Mouse (Mus musculus): ENCODE measurements around the gene Tmprss9. TPM values are rescaled to one million over a fixed set of nuclear protein-coding genes. Genes with fewer than 3 reads are reported as not detected.

Gene Tmprss9
- total RNA-seq, 2 experiments from 2014 or later = 0.12 to 0.26 TPM

DNA sequence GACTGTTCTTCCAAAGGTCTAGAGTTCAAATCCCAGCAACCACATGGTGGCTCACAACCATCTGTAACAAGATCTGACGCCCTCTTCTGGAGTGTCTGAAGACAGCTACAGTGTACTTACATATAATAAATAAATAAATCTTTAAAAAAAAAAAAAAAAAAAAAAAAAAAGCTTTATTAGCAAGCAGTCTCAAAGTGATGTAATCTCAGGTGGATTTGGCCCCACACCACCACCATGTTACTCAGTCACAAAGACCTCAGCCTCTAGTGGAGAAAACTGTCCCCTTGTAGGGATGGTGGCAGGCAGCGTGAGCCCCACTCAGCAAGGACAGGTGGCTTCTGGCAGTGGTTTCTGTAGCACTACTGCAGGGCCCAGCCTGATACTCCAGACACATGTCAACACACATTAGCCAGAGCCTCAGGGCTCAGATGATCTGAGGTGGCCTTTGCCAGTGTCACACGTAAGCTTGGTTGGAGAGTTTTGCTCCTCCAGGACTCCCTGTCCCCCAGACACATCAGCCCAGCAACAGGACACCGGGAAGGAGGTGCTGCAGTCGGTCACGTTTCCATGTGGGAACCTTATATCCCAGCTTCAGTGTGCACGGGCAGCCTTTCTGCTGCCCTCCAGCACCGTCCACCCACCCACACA, 41.8 kb downstream of the Tmprss9 start:
- no peak for DNase-seq (ENCODE audit: low spot score in 2 of 2)

DNA sequence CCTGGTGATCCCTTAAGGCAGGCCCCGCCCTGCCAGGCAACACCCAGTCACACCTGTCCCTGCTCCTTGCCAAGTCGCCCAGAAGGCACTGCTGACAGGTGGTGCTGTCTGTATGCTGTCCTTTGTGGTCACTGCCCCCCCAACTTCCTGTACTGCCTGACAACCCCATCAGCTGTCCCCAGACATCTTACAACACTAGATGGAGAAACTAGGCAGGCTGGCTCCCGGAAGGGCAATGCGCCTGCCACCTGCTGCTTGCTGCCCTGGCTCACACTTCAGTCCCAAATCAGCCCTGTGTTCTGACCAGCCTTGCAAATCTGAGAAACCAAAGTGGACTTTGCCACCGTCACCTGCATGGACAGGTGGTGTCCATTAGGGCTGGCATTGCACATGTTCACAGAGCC, 42.6 kb downstream of the Tmprss9 start:
- DNase-seq (ENCODE audit: low spot score in 2 of 2) = no peak

DNA sequence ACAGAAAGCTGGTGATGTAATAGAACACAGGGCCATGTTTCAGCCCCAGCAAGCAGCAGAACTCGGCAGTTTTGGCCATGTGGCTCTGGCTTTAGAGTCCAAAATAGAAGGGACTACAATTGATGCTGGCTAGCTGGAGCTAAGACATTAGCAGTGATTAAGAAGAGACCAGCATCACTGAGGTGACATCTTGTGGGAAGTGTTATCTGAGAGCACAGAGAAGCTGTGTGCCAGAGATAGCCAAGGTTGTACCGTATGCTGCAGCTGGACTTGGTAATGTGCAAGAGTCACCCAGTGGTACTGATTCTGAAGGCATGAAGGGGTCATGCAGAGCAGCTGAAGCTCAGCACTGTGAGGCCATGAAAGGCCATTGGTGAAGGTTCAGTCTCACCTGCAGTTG, 43.6 kb downstream of the Tmprss9 start:
- no peak for DNase-seq (ENCODE audit: low spot score in 2 of 2)

DNA sequence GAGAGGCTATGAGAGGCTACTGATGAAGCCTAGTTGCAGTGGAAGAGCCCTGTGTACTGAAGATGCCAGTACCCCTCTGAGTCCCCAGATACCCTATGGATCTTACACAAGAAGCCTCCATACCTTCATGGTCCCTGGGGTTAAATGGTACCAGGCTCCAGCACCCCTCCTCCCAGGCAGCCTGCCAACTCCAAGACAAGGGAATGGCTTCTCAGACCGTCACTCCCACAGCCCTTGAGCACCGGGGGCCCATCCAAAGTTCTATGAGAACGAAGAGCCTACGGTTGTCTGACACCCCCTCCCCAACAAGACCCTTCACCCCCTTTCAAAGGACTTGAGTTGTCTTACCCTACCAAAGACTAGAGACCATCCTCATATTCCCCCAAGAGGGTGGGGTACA, 44.1 kb downstream of the Tmprss9 start:
- DNase-seq (ENCODE audit: low spot score in 2 of 2) = no peak

DNA sequence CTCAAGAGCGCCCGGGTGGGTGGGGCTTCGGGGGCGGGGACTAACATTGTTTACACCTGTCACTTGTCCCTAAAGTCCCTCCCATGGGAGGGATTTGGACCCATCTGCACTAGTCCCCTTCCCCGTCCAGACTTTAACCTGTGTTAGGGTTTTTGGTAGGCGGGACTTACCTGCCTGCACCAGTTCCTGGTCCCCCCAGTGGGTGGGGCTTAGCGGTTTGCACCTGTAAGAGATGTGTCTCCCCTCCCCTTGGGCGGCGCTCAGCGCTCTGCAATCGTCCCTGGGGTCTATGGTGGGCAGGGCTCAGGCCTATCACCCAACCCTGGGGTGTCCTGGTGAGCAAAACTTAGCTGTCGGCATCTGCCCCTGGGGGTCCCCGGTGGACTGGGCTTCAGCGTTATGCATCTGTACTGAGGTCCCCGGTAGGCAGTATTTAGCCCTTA, 45.7 kb downstream of the Tmprss9 start:
- DNase-seq (ENCODE audit: low spot score in 2 of 2) = no peak

DNA sequence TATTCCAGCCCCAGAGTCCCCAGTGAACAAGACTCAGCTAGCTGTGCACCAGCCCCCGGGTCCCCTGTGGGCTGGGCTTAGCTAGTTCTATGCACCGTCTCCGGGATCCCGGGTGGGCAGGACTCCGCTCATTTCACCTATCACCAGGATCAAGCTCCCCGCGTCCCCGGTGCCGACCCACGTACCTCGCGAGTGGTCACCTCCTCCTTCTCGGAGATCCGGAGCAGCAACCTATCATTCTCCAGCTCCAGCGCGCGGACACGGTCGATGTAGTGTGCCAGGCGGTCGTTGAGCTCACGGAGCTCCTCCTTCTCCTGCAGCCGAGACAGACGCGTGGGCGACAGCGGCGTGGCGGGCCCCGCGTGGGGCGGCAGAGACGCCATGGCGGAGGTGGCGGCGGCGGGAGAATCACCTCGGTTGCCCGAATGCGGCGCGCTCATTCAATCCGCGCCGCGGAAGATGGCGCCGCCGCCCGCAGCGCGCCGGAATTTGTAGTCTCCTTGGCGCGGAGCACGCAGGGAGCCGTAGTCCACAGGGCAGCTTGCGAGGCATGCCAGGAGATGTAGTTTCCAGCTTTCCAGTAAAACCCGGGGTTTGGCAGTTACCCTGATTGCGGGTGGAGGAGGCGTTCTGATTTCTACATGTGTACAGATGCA, 46.3 kb downstream of the Tmprss9 start, which contains the start of gene Lmnb2:
Gene Lmnb2 (minus strand): TSS at position 467 of the 656 bp plus-strand sequence.
- DNase-seq (ENCODE audit: low spot score in 2 of 2) = peak; percentile 80 to 89

DNA sequence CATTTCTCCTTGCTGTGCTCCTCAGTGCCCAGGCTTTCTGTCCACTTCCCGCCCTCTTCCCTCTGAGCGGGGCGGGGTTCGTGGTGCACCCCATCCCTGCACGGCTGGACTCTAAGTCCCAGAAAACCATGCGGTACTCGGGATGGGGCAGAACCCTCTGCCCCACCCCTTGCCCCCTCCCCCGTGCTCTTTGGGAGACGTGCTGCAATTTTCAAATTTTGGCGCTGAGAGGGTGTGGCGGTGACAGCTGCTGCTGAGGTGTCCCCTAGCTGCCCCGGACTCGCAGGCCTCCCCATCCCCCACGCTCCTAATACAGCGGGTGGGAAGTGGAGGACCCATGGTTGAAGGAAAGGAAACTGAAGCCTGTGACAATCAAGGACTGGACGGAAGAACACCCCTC, 50.3 kb downstream of the Tmprss9 start:
- no peak for DNase-seq (ENCODE audit: low spot score in 2 of 2)

DNA sequence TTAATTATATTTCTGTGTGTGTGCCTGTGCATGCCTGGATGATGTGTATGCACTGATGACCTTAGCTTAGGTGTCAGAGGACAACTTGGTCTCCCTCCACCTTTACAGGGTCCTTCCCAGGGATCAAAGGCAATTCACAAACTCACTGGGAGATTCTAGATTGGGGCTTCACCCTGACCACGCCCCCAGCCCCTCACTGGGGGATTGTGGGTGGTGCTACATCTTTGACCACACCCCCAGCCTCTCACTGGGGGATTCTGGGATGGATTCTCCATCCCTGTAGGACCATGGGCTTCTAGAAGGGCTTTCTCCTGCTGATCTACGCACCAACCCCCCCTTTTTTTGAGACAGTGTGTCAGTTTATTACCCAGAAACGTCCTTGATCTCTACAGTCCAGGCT, 53.8 kb downstream of the Tmprss9 start:
- DNase-seq (ENCODE audit: low spot score in 2 of 2) = no peak

DNA sequence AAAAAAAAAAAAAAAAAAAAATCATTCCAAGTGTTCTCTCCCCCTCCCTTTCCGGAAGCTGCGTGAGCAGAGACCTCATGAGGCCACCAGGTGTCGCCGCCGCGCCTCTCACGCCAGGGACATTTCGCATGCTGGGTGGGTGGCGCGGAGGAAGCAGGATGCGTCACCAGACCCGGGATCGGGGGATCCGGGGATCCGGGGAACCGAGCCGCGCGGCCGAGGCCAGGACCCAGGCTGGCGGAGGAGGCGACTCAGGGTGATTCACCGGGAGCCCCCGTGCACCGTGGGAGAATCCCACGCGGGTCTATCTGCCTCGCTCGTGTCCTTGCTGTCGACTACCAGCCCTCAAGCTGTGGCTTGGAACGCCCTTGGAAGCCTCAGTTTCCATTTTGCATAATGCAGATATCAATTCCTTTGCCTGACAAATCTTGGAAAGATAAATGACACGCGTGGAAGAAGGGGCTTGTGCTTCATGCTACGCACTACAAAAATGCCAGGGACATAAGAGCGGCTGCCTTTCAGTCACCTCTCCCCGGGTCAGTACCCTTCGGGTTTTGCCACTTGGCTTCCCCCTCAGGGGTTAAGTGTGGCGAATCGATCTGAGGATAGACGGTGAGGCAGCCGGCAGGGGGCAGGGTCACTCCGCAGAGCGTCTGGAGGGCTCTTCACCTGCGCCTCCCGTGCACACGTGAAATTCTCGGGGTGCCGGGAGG, 57.1 kb downstream of the Tmprss9 start:
- DNase-seq (ENCODE audit: low spot score in 2 of 2) = peak; percentile 95 to 96

DNA sequence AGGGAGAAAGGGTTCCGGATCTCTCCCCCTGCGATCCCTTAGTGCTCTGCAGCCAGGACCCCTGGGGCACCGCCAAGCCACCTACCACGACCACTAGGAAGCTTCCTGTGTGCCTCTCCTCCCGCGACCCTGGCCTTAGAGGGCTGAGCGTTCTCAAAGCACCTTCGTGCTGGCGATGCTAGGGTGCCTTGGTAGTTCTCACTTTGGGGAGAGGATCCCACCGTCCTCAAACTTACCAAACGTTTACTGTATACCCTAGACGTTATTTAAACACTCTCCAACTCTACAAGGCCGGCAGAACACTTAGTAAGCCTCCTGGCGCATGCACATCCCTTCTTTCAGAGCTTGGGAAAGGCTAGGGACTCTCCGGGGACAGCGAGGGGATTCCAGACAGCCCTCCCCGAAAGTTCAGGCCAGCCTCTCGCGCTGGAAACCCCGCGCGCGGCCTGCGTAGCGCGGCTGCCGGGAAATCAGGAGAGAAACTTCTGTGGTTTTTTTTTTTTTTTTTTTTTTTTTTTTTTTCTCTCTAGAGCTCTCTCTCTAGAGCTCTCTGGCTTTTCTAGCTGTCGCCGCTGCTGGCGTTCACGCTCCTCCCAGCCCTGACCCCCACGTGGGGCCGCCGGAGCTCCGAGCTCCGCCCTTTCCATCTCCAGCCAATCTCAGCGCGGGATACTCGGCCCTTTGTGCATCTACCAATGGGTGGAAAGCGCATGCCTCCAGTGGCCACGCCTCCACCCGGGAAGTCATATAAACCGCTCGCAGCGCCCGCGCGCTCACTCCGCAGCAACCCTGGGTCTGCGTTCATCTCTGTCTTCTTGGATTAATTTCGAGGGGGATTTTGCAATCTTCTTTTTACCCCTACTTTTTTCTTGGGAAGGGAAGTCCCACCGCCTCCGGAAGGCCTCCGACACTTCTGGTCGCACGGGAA, 57.9 kb downstream of the Tmprss9 start, which contains the start of gene Gadd45b:
Gene Gadd45b (plus strand): TSS at position 775 of the 928 bp plus-strand sequence.
- DNase-seq (ENCODE audit: low spot score in 2 of 2) = peak; percentile 97 to 99

DNA sequence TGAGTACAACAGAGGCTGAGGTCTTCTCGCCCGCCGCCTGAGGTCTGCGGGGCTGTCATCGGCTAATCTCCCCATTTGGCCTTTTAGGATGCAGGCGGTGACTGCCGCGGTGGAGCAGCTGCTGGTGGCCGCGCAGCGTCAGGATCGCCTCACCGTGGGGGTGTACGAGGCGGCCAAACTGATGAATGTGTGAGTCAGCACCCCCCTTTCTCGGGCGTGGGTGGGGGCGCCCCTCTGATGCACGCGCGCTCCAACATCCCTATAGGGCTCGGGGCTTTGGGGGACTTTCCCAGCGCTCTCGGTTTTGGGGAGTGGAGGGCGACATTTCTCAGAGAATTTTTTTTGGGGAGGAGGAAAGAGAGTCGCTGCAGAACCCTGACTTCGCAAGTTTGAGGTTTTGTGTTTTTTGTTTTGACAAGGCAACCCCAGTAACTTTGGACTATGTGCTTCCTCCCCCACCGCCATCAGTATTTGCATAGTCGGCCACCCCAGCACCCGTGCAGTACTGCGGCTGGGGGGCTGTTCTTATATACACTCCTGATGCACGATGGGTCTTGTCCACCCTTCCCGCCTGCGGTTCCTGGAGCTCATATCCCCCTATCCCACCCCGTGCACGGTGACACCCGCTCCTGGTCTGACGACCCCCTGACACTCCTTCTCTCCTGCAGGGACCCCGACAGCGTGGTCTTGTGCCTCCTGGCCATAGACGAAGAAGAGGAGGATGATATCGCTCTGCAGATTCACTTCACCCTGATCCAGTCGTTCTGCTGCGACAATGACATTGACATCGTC, 58.9 kb downstream of the Tmprss9 start:
- peak; percentile 67 to 69 for DNase-seq (ENCODE audit: low spot score in 2 of 2)

DNA sequence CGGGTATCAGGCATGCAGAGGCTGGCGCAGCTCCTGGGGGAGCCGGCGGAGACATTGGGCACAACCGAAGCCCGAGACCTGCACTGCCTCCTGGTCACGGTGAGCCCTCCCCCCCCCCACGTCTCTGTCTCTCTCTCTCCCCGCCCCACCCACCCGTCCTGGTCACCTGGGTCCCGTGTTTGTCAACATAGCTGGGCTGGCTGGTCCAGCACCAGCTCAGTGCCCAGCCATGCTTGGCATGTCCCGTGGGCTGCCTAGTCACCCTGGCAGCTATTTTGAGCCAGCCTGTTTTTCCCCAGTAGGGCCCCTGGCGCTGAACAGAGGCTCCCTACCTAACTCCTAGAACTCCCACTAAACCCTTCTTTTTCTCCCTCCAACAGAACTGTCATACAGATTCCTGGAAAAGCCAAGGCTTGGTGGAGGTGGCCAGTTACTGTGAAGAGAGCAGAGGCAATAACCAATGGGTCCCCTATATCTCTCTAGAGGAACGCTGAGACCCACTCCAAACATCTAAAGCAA, 59.6 kb downstream of the Tmprss9 start:
- peak in 1 of 2 experiments; percentile 37 for DNase-seq (ENCODE audit: low spot score in 2 of 2)

DNA sequence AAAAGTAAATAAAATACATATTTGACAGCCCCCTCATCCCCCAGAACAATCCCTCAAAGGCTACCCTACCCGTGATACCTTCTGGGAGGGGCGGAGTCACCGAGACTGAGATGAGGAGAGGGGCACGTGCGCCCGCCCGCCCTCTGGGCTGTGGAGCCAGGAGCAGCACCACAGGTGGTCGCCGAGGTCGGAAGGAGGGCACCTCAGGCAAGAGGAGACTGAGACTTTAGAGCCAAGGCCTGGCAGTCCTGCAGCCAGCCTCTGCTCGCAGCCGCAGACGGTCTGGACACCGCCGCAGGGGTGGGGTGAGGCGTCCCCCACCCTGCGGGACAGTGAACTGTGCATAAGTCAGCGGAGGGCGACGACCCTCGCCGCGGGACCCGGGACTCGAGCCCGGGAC, 60.0 kb downstream of the Tmprss9 start:
- no peak for DNase-seq (ENCODE audit: low spot score in 2 of 2)

DNA sequence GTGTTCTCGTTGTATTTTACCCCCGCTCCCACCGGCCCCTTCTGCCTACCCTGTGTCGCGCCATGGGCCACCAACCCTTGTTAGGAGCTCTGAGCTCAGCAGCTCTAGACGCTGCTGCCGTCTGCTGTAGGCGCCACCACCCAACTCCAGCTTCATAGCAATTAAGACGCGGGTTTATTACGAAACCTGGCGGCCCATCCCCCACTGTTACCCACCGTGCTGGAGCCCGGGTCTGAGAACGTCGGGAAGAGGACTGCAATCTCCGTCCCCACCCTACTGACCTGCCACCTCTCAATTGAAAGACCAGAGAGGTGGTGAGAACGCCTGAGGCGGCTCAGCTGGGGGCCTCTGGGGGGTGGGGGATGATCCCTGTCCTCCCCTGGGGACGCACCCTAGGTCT, 60.6 kb downstream of the Tmprss9 start:
- peak in 1 of 2 experiments; percentile 12 for DNase-seq (ENCODE audit: low spot score in 2 of 2)

DNA sequence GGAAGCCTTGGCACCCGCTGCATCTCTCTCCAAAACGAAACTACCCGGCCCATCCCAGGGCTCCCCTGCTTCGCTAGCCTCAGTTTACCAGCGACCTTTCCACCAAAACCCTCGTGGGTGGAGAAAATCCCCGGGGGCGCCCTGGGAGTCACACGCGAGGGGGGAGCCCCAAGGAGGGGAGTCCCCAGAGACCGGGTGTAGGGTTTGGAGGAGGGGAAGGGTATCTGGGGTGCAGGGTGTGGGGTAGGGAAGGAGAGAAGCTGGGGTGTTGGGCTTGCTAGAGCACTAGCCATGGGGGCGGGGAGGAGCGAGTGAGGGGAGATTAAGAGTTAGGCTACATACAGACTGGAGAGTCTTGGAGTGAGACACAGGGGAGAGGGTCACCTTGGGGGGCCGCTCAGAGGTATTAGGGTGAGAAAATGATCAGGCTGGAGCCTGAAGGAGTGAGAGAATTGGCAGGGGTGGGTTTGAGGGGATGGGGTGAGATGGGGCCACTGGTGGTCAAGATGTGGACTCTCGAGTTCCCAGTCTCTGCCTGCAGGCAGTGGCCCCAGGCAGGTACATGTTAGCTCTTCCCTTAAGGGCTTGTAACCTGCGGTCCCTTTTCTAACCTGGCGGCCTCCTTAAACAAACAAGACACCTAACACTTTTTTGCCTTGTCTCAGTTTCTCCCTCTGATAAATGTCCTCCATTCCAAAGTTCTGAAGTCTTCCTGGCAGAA, 61.2 kb downstream of the Tmprss9 start:
- DNase-seq (ENCODE audit: low spot score in 2 of 2) = no peak

DNA sequence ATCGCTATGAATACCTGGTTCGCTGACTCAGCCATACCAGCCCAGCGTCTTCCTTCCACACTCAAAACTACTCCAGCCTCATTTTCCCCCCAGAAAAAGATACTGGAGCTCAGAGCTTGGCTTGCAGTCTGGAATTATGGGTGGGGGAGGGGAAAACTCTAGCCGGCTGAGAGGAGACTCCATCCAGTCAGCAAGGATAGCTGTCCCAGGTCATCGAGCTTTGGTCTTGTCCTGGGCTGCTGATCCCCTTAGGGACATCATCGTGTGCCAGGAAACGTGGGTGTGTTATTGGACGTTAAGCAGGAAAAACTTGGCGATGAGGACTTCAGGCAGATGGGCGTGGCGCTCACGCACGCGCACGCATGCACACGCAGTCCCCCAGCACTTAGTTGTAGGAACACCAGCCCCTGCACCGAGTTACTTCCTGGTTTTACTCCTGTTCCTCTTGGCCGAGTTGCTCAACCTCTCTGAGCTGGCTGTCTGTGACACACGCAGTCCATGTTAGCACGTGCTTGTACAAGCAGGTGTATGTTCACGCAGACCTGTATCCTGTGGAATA, 61.9 kb downstream of the Tmprss9 start:
- no peak for DNase-seq (ENCODE audit: low spot score in 2 of 2)

DNA sequence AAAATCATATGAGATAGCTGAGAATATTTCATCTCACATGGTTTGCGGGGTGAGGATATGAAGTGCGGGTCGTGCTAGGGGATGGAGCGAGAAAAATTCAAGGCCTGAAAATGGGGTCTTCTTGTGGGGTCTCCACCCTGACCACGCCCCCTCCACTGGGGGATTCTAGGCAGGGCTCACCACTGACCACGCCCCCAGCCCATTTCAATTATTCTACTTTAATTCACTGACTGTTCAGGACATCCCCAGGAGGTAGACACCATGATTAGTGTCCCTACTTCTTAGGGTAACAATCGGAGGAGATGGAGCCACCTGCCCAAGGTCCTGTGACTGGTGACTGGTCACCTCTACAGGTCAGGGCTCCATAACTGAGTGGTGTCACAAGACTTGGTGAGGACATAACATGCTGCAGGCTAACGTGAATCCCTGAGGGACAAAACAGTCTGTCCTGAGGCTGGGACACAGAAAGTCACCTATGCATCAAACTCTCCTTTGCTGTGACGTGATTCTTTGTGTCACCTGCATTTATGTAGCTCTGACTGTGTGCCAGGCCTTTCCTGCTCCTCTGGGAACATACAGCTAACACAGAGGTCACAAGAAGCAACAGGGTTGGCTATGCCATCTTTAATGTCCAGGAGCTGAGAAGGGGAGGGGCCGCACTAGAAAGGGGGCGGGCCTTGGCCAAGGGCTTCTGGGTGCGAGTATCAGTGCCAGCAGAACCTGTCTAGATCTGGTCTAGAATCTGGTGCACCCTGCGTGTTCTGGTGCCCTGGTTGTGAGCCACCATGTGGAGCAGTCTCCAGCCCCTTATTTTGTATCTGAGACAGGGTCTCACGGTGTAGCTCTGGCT, 62.7 kb downstream of the Tmprss9 start:
- no peak for DNase-seq (ENCODE audit: low spot score in 2 of 2)

DNA sequence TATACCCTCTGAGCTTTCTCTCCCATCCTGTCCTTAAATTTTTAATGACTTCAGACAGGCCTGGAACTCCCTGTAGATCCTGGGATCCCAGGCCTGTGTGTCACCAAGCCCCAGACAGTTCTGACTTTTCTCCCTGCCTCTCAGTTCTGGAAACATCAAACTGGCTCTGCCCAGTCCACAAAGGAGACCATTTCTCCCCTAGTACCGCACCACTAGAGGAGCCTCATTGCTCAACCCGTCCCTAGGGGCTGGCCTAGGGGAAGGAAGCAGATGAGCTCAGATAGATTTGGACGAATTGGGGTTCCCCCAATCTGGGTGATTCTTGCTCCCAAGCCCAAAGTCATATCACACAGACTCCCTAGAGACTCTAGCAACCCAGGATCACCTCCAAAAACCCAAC, 63.6 kb downstream of the Tmprss9 start:
- DNase-seq (ENCODE audit: low spot score in 2 of 2) = no peak

Data from left cerebral cortex, adult 18-20 months (tissue).